Mouse (Mus musculus) myocyte (in vitro differentiated cells): ENCODE results near the gene Il17c. TPM values are rescaled to one million over a fixed set of nuclear protein-coding genes. Genes with fewer than 3 reads are reported as not detected.
A peak's percentile ranks its signal among the peaks of the same experiment; 100 is the strongest.

ENCODE experiments used
- H3K27me3 ChIP-seq: one replicate; pipeline ENCODE4 v1.6.1; 2011; ENCODE audit not compliant: control insufficient read depth, insufficient read depth, insufficient read length
- H3K36me3 ChIP-seq: one replicate; pipeline ENCODE4 v1.6.1; 2011; ENCODE audit not compliant: control insufficient read depth, insufficient read depth
- H3K4me2 ChIP-seq: one replicate; pipeline ENCODE4 v1.6.1; 2011; ENCODE audit warnings: low read depth, control low read depth
- H3K4me3 ChIP-seq: one replicate; pipeline ENCODE4 v1.5.1; 2011; ENCODE audit warnings: mild to moderate bottlenecking, control low read depth, moderate library complexity
- H3K79me2 ChIP-seq: one replicate; pipeline ENCODE4 v1.6.1; 2011; ENCODE audit not compliant: control insufficient read depth, insufficient read depth
- H3ac ChIP-seq: one replicate; pipeline ENCODE4 v1.6.1; 2011; ENCODE audit not compliant: control insufficient read depth, insufficient read length
- CEBPB ChIP-seq: IDR thresholded peaks from 2 replicates; pipeline ENCODE4 v1.6.1; 2011; ENCODE audit warnings: mild to moderate bottlenecking, moderate library complexity; ENCODE audit not compliant: poor library complexity, insufficient read depth, severe bottlenecking
- E2F4 ChIP-seq: IDR thresholded peaks from one replicate; pipeline ENCODE4 v1.6.1; 2011; ENCODE audit warnings: mild to moderate bottlenecking, control low read depth, moderate library complexity; ENCODE audit not compliant: insufficient read depth
- MAX ChIP-seq: IDR thresholded peaks from one replicate; pipeline ENCODE4 v1.6.1; 2011; ENCODE audit warnings: low read depth, mild to moderate bottlenecking, control low read depth
- MYOD1 ChIP-seq, 3 experiments: IDR thresholded peaks; one replicate each; pipeline ENCODE4 v1.6.1; 2011; ENCODE audit warnings: control low read depth in 2 of 3, low read depth in 2 of 3, mild to moderate bottlenecking in 2 of 3, moderate library complexity in 1 of 3; ENCODE audit not compliant: insufficient read length in 2 of 3, control insufficient read depth in 1 of 3
- MYOG ChIP-seq, 3 experiments: IDR thresholded peaks; one replicate each; pipeline ENCODE4 v1.6.1; 2011; ENCODE audit warnings: control low read depth in 2 of 3, low read depth in 2 of 3, mild to moderate bottlenecking in 2 of 3; ENCODE audit not compliant: insufficient read length in 2 of 3, control insufficient read depth in 1 of 3, insufficient read depth in 1 of 3
- POLR2A ChIP-seq: IDR thresholded peaks from one replicate; pipeline ENCODE4 v1.6.1; 2011; ENCODE audit warnings: low read depth, mild to moderate bottlenecking, control low read depth, moderate library complexity; ENCODE audit not compliant: insufficient read length
- POLR2AphosphoS2 ChIP-seq: IDR thresholded peaks from one replicate; pipeline ENCODE4 v1.6.1; 2011; ENCODE audit warnings: low read depth, control low read depth; ENCODE audit not compliant: insufficient read length
- REST ChIP-seq: IDR thresholded peaks from one replicate; pipeline ENCODE4 v1.6.1; 2011; ENCODE audit warnings: mild to moderate bottlenecking, control low read depth, moderate library complexity; ENCODE audit not compliant: insufficient read depth, insufficient read length
- SRF ChIP-seq: IDR thresholded peaks from one replicate; pipeline ENCODE4 v1.6.1; 2011; ENCODE audit warnings: low read depth; ENCODE audit not compliant: control insufficient read depth, insufficient read length
- TCF12 ChIP-seq: IDR thresholded peaks from one replicate; pipeline ENCODE4 v1.6.1; 2011; ENCODE audit warnings: mild to moderate bottlenecking, control low read depth; ENCODE audit not compliant: poor library complexity, insufficient read depth, severe bottlenecking
- TCF3 ChIP-seq: IDR thresholded peaks from one replicate; pipeline ENCODE4 v1.6.1; 2011; ENCODE audit warnings: low read depth, control low read depth; ENCODE audit not compliant: insufficient read length
- USF1 ChIP-seq: IDR thresholded peaks from one replicate; pipeline ENCODE4 v1.6.1; 2011; ENCODE audit warnings: low read depth, mild to moderate bottlenecking, control low read depth, moderate library complexity
- polyA plus RNA-seq: library from polyadenylated mRNA; unstranded; fragments of >200 nt; fragmentation: generic; extraction: Trizol; gene quantifications from one replicate; pipeline ENCODE4 v1.2.1, GENCODE M21; 2012; ENCODE audit warnings: missing spikeins

Il17c gene
- polyA plus RNA-seq, 1 experiment = not detected

- H3K4me2 ChIP-seq = peak overlapping the region; percentile 6
- no peak overlapping the region for H3ac ChIP-seq
- TF ChIP-seq CEBPB = no peak
- TF ChIP-seq USF1 = no peak
- no peak for TF ChIP-seq TCF12
- TF ChIP-seq SRF = no peak
- no peak for TF ChIP-seq POLR2AphosphoS2
- TF ChIP-seq E2F4 = no peak
- no peak for TF ChIP-seq REST
- no peak for TF ChIP-seq MYOD1 (IDR thresholded peaks at IDR 0.05; ENCODE audit: control insufficient read depth in 1 of 3, insufficient read length in 2 of 3, low read depth in 2 of 3)
- no peak for TF ChIP-seq MYOG (IDR thresholded peaks at IDR 0.05; ENCODE audit: control insufficient read depth in 1 of 3, insufficient read depth in 1 of 3, insufficient read length in 2 of 3, low read depth in 2 of 3)
- no peak for TF ChIP-seq POLR2A
- no peak for TF ChIP-seq MAX
- TF ChIP-seq TCF3 = no peak
- H3K36me3 ChIP-seq = no peaks in the 10 kb centered on the region
- H3K79me2 ChIP-seq = no peaks in the 10 kb centered on the region
- no peaks in the 10 kb centered on the region for H3K27me3 ChIP-seq
- no peak overlapping the region for H3K4me3 ChIP-seq
These were observed 8.3 kb downstream of the Il17c start for GRCm38 (mm10) chr8:122430058-122430636.

- no peaks in the 10 kb centered on the region for H3K27me3 ChIP-seq
These were observed 8.8 kb downstream of the Il17c start for GRCm38 (mm10) chr8:122430646-122431045.

GRCm38 (mm10) chr8:122431694-122432442, 10.0 kb downstream of the Il17c start:
- no peak overlapping the region for H3K4me2 ChIP-seq
- no peak overlapping the region for H3K4me3 ChIP-seq

More at GRCm38 (mm10) chr8:122430646-122431045, 8.8 kb downstream of the Il17c start:
- peaks cover 5% of the 10 kb centered on the region for H3K36me3 ChIP-seq
- TF ChIP-seq SRF (no peak), E2F4 (no peak), POLR2AphosphoS2 (no peak)
- no peak overlapping the region for H3K4me2 ChIP-seq
- H3K4me3 ChIP-seq = no peak overlapping the region
- H3K79me2 ChIP-seq = no peaks in the 10 kb centered on the region
- no peak overlapping the region for H3ac ChIP-seq

GRCm38 (mm10) chr8:122432443-122433268, 10.8 kb downstream of the Il17c start, which contains the start of gene Cyba:
Gene Cyba, minus strand, starts transcription at chr8:122432930.
- no peaks in the 10 kb centered on the region for H3K79me2 ChIP-seq
- H3K4me3 ChIP-seq = no peak within 1 kb of the TSS
- no peak for TF ChIP-seq USF1
- peak; percentile 47 for TF ChIP-seq POLR2AphosphoS2
- H3K36me3 ChIP-seq = peaks cover 14% of the 10 kb centered on the region
- no peak within 1 kb of the TSS for H3ac ChIP-seq
- H3K4me2 ChIP-seq = no peak within 1 kb of the TSS
- H3K27me3 ChIP-seq = no peaks in the 10 kb centered on the region

More at GRCm38 (mm10) chr8:122431694-122432442, 10.0 kb downstream of the Il17c start:
- H3ac ChIP-seq = no peak overlapping the region
- no peaks in the 10 kb centered on the region for H3K79me2 ChIP-seq
- peaks cover 14% of the 10 kb centered on the region for H3K36me3 ChIP-seq
- no peaks in the 10 kb centered on the region for H3K27me3 ChIP-seq
- TF ChIP-seq POLR2AphosphoS2 (no peak), MAX (no peak), TCF3 (no peak), MYOG (IDR thresholded peaks at IDR 0.05; ENCODE audit: control insufficient read depth in 1 of 3, insufficient read depth in 1 of 3, insufficient read length in 2 of 3, low read depth in 2 of 3) (no peak), USF1 (no peak), SRF (no peak), TCF12 (no peak), POLR2A (no peak), CEBPB (no peak), E2F4 (no peak), MYOD1 (IDR thresholded peaks at IDR 0.05; ENCODE audit: control insufficient read depth in 1 of 3, insufficient read length in 2 of 3, low read depth in 2 of 3) (no peak), REST (no peak)

- no peaks in the 10 kb centered on the region for H3K79me2 ChIP-seq
- no peaks in the 10 kb centered on the region for H3K27me3 ChIP-seq
- no peak overlapping the region for H3ac ChIP-seq
- peaks cover 14% of the 10 kb centered on the region for H3K36me3 ChIP-seq
- H3K4me2 ChIP-seq = no peak overlapping the region
- no peak overlapping the region for H3K4me3 ChIP-seq
- no peak for TF ChIP-seq POLR2AphosphoS2
- no peak for TF ChIP-seq SRF
- TF ChIP-seq POLR2A = no peak
- TF ChIP-seq USF1 = no peak
- TF ChIP-seq TCF12 = no peak
- no peak for TF ChIP-seq REST
- no peak for TF ChIP-seq CEBPB
- TF ChIP-seq MAX = no peak
- no peak for TF ChIP-seq TCF3
- no peak for TF ChIP-seq E2F4
- TF ChIP-seq MYOD1 (IDR thresholded peaks at IDR 0.05; ENCODE audit: control insufficient read depth in 1 of 3, insufficient read length in 2 of 3, low read depth in 2 of 3) = no peak
- no peak for TF ChIP-seq MYOG (IDR thresholded peaks at IDR 0.05; ENCODE audit: control insufficient read depth in 1 of 3, insufficient read depth in 1 of 3, insufficient read length in 2 of 3, low read depth in 2 of 3)
These were observed 11.6 kb downstream of the Il17c start for GRCm38 (mm10) chr8:122433269-122433905.
